Mouse (Mus musculus) right cerebral cortex, postnatal 14 days (tissue): ENCODE measurements at regions not wholly inside any gene's neighbourhood (a gene's known extent, or its start where the extent isn't known, plus 50 kb on each side); places are given as distances from the start of the nearest gene placed in this dataset.

Experiments used
- DNase-seq: peaks from one replicate; pipeline ENCODE4 v3.0.0; 2022

GRCm38 (mm10) chr10:105704472-105705235 is 130.4 kb upstream of the Tmtc2 start:
- no peak for DNase-seq

- DNase-seq: no peak
Observed at GRCm38 (mm10) chr10:105693131-105693530, 118.9 kb upstream of the Tmtc2 start.

- no peak for DNase-seq
Observed at GRCm38 (mm10) chr10:105689388-105689787, 115.1 kb upstream of the Tmtc2 start.

- no peak for DNase-seq
Observed at GRCm38 (mm10) chr10:105688879-105689278, 114.6 kb upstream of the Tmtc2 start.

- DNase-seq: no peak
Observed at GRCm38 (mm10) chr10:105686876-105687275, 112.6 kb upstream of the Tmtc2 start.

GRCm38 (mm10) chr10:105679598-105679997 is 105.3 kb upstream of the Tmtc2 start:
- no peak for DNase-seq

GRCm38 (mm10) chr10:105666959-105667358 is 92.7 kb upstream of the Tmtc2 start:
- no peak for DNase-seq

GRCm38 (mm10) chr10:105660761-105661160 is 86.5 kb upstream of the Tmtc2 start:
- no peak for DNase-seq

GRCm38 (mm10) chr10:105656788-105657187 is 82.5 kb upstream of the Tmtc2 start:
- DNase-seq: no peak

- DNase-seq: no peak
Observed at GRCm38 (mm10) chr10:105652475-105652874, 78.2 kb upstream of the Tmtc2 start.

GRCm38 (mm10) chr10:105639011-105639451 is 64.8 kb upstream of the Tmtc2 start:
- DNase-seq: peak; percentile 12

GRCm38 (mm10) chr10:105638500-105638899 is 64.2 kb upstream of the Tmtc2 start:
- DNase-seq: no peak

- no peak for DNase-seq
Observed at GRCm38 (mm10) chr10:105626842-105627241, 52.6 kb upstream of the Tmtc2 start.

- no peak for DNase-seq
Observed at GRCm38 (mm10) chr10:105625324-105625950, 51.2 kb upstream of the Tmtc2 start.
